8 mouse cellular contexts compared by ENCODE assay signal in the genomic region with DNA sequence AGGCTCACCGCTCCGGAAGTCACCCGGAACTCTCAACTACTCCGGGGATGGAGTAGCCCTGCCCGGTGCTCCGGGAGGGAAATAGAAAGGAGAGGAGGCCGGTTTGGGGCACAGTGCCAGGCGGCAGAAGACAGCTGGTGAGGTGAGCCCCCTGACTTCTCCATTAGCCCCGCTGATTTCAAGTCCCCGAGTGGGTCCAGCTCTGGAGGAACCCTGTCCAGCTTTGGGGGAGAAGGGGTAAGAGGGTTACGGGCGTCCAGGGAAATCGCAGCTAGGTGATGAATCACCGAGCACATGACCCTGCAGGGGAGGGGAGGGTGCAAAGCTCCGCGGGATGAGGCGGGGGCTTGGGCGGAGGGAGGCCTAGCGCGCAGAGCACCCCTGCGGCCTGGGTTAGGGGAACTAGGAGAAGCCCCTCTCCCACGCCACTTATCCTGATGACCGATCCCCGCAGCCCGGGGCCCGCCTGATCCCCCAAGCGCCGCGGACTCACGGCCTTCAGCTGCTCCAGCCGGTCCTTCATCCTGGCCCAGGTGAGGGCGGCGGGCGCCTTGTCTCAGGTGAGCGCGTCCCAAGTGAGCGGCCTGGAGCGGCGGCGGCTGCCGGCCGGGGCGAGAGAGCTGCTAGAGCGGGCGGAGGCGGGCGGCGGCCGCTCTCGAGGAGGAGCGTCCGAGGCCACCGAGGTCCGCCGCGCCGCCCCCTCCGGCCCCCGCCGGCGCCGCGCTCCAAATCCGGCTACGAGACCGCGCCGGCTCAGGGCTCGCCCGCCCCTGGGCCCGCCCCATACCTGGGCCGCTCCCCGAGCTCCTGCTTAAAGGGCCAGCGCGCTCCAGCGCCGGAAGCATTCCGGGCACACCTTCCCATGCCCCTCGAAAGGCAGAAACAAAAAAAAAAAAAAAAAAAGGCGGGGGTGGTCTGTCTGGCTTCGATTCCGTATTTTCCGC. TPM values are rescaled to one million over a fixed set of nuclear protein-coding genes. Genes with fewer than 3 reads are reported as not detected.
DNase-seq lines count a peak whose midpoint lies in the region; ATAC-seq lines count a peak whose summit lies in the region.

No protein-coding gene starts in this region.

- H3K4me3 ChIP-seq in forebrain, embryonic 16.5 days (replicated peaks; ENCODE audit: low read length) = peak overlapping the region; percentile 75
- peak overlapping the region; percentile 62 for H3K4me3 ChIP-seq in neural tube, embryonic 14.5 days (ENCODE audit: low read depth, low read length)

- H3K9ac ChIP-seq in forebrain, embryonic 16.5 days (replicated peaks; ENCODE audit: low read depth, low read length) = peak overlapping the region; percentile 80
- peak overlapping the region; percentile 70 for H3K9ac ChIP-seq in neural tube, embryonic 14.5 days (replicated peaks; ENCODE audit: low read depth, low read length)

- no peaks in the 10 kb centered on the region for H3K36me3 ChIP-seq in forebrain, embryonic 16.5 days (ENCODE audit: control insufficient read depth, insufficient read depth)
- no peaks in the 10 kb centered on the region for H3K36me3 ChIP-seq in neural tube, embryonic 14.5 days (ENCODE audit: control insufficient read depth, insufficient read depth, low read length)

- no peak overlapping the region for H3K27ac ChIP-seq in forebrain, embryonic 16.5 days (ENCODE audit: low read length)
- H3K27ac ChIP-seq in neural tube, embryonic 14.5 days (ENCODE audit: low read depth, low read length) = no peak overlapping the region

- peaks cover 22% of the 10 kb centered on the region for H3K27me3 ChIP-seq in forebrain, embryonic 16.5 days (replicated peaks; ENCODE audit: control insufficient read depth, insufficient read depth, low read length)
- peaks cover 18% of the 10 kb centered on the region for H3K27me3 ChIP-seq in neural tube, embryonic 14.5 days (ENCODE audit: control insufficient read depth, insufficient read depth, low read length)

- H3K4me2 ChIP-seq in forebrain, embryonic 16.5 days (ENCODE audit: low read length) = peak overlapping the region; percentile 96
- peak overlapping the region; percentile 89 for H3K4me2 ChIP-seq in neural tube, embryonic 14.5 days (ENCODE audit: low read depth, low read length)

- WGBS in forebrain, embryonic 16.5 days = under 1% methylated on average over 72 of the region's 83 CpGs
- WGBS in neural tube, embryonic 14.5 days = under 1% methylated on average over 67 of the region's 83 CpGs

- peak; percentile 86 for ATAC-seq in forebrain, embryonic 16.5 days
- peak; percentile 83 for ATAC-seq in neural tube, embryonic 14.5 days (ENCODE audit: low read depth)

- DNase-seq in ES-CJ7 (ENCODE audit: low read depth, low spot score) = peak; percentile 41
- peak; percentile 72 for DNase-seq in cerebellum, adult 11 months
- peak; percentile 38 for DNase-seq in heart, postnatal 25 days (ENCODE audit: low spot score)
- peak; percentile 19 to 59 for DNase-seq in layer of hippocampus, adult 18-20 months (ENCODE audit: low spot score in 2 of 2)
- peak; percentile 79 to 85 for DNase-seq in lung, adult 18-20 months
- DNase-seq in thymus, postnatal 4 days = peak; percentile 48

- H3K9me3 ChIP-seq in forebrain, embryonic 16.5 days (ENCODE audit: control insufficient read depth, low read length) = no peaks in the 10 kb centered on the region
- H3K9me3 ChIP-seq in neural tube, embryonic 14.5 days (ENCODE audit: control insufficient read depth, low read length) = no peaks in the 10 kb centered on the region

- intact Hi-C loops in heart, postnatal 25 days (cut with DNase I) = loop anchor here (2.0 to 5.0 kb wide), 3 partner anchors 14 to 194 kb away; partner anchors contain the start of gene Patl1

- peaks cover 20% of the 10 kb centered on the region for H3K4me1 ChIP-seq in forebrain, embryonic 16.5 days (replicated peaks; ENCODE audit: control insufficient read depth, insufficient read depth, low read length)
- peaks cover 7% of the 10 kb centered on the region; the same call in 1 of the 2 replicates for H3K4me1 ChIP-seq in neural tube, embryonic 14.5 days (ENCODE audit: control insufficient read depth, insufficient read depth, low read length)

RNA-seq across cellular contexts. Expression of gene Stx3, which starts 0.7 kb away (rescaled TPM):
- polyA plus RNA-seq in forebrain, embryonic 16.5 days (2015; fragmentation: Nextera tagmentation; extraction: Ambion mirVana) = 10.5 and 14.9 TPM in 2 replicates
- 1 to 10 TPM; 3.1 to 4.1 TPM for total RNA-seq in heart, postnatal 25 days (2021)
- 10 to 100 TPM; 28.2 to 30.0 TPM for total RNA-seq in layer of hippocampus, adult 18-20 months (2021)
- 13.2 and 16.9 TPM in 2 replicates for polyA plus RNA-seq in neural tube, embryonic 14.5 days (2014; fragmentation: Nextera tagmentation; extraction: Ambion mirVana)

RNA-seq across cellular contexts. Expression of gene Olfr1417, which starts 20.5 kb away (rescaled TPM):
- not detected in 2 replicates for polyA plus RNA-seq in forebrain, embryonic 16.5 days (2015; fragmentation: Nextera tagmentation; extraction: Ambion mirVana)
- not detected for total RNA-seq in heart, postnatal 25 days (2021)
- not detected for total RNA-seq in layer of hippocampus, adult 18-20 months (2021)
- 0.15 TPM in 1 of 2 replicates, not detected in the other for polyA plus RNA-seq in neural tube, embryonic 14.5 days (2014; fragmentation: Nextera tagmentation; extraction: Ambion mirVana)

RNA-seq across cellular contexts. Expression of gene Olfr1418, which starts 42.4 kb away (rescaled TPM):
- not detected in 2 replicates for polyA plus RNA-seq in forebrain, embryonic 16.5 days (2015; fragmentation: Nextera tagmentation; extraction: Ambion mirVana)
- total RNA-seq in heart, postnatal 25 days (2021) = not detected
- total RNA-seq in layer of hippocampus, adult 18-20 months (2021) = not detected
- not detected in 2 replicates for polyA plus RNA-seq in neural tube, embryonic 14.5 days (2014; fragmentation: Nextera tagmentation; extraction: Ambion mirVana)

RNA-seq across cellular contexts. Expression of gene Mrpl16, which starts 48.3 kb away (rescaled TPM):
- 39.7 and 42.4 TPM in 2 replicates for polyA plus RNA-seq in forebrain, embryonic 16.5 days (2015; fragmentation: Nextera tagmentation; extraction: Ambion mirVana)
- total RNA-seq in heart, postnatal 25 days (2021) = 100 to 1,000 TPM; 103 to 108 TPM
- total RNA-seq in layer of hippocampus, adult 18-20 months (2021) = 10 to 100 TPM; 35.3 to 36.1 TPM
- 50.1 and 54.2 TPM in 2 replicates for polyA plus RNA-seq in neural tube, embryonic 14.5 days (2014; fragmentation: Nextera tagmentation; extraction: Ambion mirVana)

RNA-seq across cellular contexts. Expression of gene Olfr1419, which starts 56.4 kb away (rescaled TPM):
- not detected in 2 replicates for polyA plus RNA-seq in forebrain, embryonic 16.5 days (2015; fragmentation: Nextera tagmentation; extraction: Ambion mirVana)
- not detected for total RNA-seq in heart, postnatal 25 days (2021)
- not detected for total RNA-seq in layer of hippocampus, adult 18-20 months (2021)
- not detected in 2 replicates for polyA plus RNA-seq in neural tube, embryonic 14.5 days (2014; fragmentation: Nextera tagmentation; extraction: Ambion mirVana)

Comparison
In these comparisons a context has a peak if more than half of its experiments do, and no peak if none do; other contexts are left out.
1. RNA of gene Stx3, which starts 0.7 kb away (total RNA-seq): 28.2 to 30.0 TPM in layer of hippocampus, adult 18-20 months; 3.1 to 4.1 TPM in heart, postnatal 25 days; every median in the first group is over 4 times any median in the second.
2. Peak in every context shown above with its lines, with median percentiles within 50 percentile points of each other: DNase-seq.